Mouse (Mus musculus) forebrain, postnatal 0 days (tissue): ENCODE results near the gene Bex3. TPM values are rescaled to one million over a fixed set of nuclear protein-coding genes. Genes with fewer than 3 reads are reported as not detected.

Experiments used
- ATAC-seq: fragments of 200-750 bp; cut with Nextera tagmentation; 2 replicates; pipeline ENCODE4 v1.8.0; 2017; ENCODE audit warnings: mild to moderate bottlenecking, moderate library complexity
- DNase-seq: peaks from one replicate; pipeline ENCODE4 v3.0.0-alpha.2; 2015
- H3K27ac ChIP-seq: fragments of 300-500 bp; sonication (generic); 2 replicates; pipeline ENCODE4 v1.5.1; 2014; ENCODE audit warnings: low read depth, mild to moderate bottlenecking, antibody characterized with exemption, low read length, moderate library complexity, mixed read lengths
- H3K27me3 ChIP-seq: fragments of 300-500 bp; sonication (generic); 2 replicates; pipeline ENCODE4 v1.6.1; 2014; ENCODE audit warnings: mild to moderate bottlenecking, low read length, mixed read lengths; ENCODE audit not compliant: insufficient read depth
- H3K36me3 ChIP-seq: fragments of 300-500 bp; sonication (generic); 2 replicates; pipeline ENCODE4 v1.6.1; 2014; ENCODE audit warnings: mild to moderate bottlenecking, moderate library complexity; ENCODE audit not compliant: insufficient read depth
- H3K4me1 ChIP-seq: fragments of 300-500 bp; sonication (generic); 2 replicates; pipeline ENCODE4 v1.6.1; 2014; ENCODE audit warnings: antibody characterized with exemption; ENCODE audit not compliant: insufficient read depth
- H3K4me2 ChIP-seq: fragments of 300-500 bp; sonication (generic); 2 replicates; pipeline ENCODE4 v1.6.1; 2014; ENCODE audit warnings: low read depth, mild to moderate bottlenecking, moderate library complexity
- H3K4me3 ChIP-seq: fragments of 300-500 bp; sonication (generic); 2 replicates; pipeline ENCODE4 v1.5.1; 2014; ENCODE audit warnings: low read depth, low read length, mixed read lengths
- H3K9ac ChIP-seq: fragments of 300-500 bp; sonication (generic); 2 replicates; pipeline ENCODE4 v1.6.1; 2014; ENCODE audit warnings: mild to moderate bottlenecking
- H3K9me3 ChIP-seq: fragments of 300-500 bp; sonication (generic); 2 replicates; pipeline ENCODE4 v1.6.1; 2016; ENCODE audit warnings: low read length
- CTCF ChIP-seq: sonication (generic); IDR thresholded peaks from 2 replicates; pipeline ENCODE4 v1.5.1; 2016; ENCODE audit warnings: antibody characterized with exemption, control low read depth, low read depth
- WGBS: fragments of 180-500 bp; shearing (Covaris S2); extraction: QIAGEN DNeasy Blood & Tissue Kit; methylation state at CpG from one replicate; pipeline ENCODE4 v1.1.7; 2014; 5-methylcytosine and 5-hydroxymethylcytosine counted together
- polyA plus RNA-seq: library from polyadenylated mRNA; unstranded; fragments of >200 nt; fragmentation: Nextera tagmentation; extraction: Ambion mirVana; gene quantifications from 2 replicates; pipeline ENCODE4 v1.2.1, GENCODE M21; 2015
- total RNA-seq: library from RNA; depleted of rRNA; stranded (reverse); fragments of >200 nt; gene quantifications from 2 replicates; pipeline ENCODE4 v1.2.3, GENCODE M21; 2014; rRNA removed

Gene Bex3
- total and polyA plus RNA-seq, 2 experiments from 2014 or later, result 271 to 782 TPM

GRCm38 (mm10) chrX:136313303-136313702, 43.2 kb downstream of the Bex3 start:
- Histone ChIP-seq H3K9ac (no peak overlapping the region; the same call in 1 of the 2 replicates), H3K27me3 (no peaks in the 10 kb centered on the region), H3K4me2 (peak overlapping the region; percentile 21; the same call in 1 of the 2 replicates), H3K9me3 (no peaks in the 10 kb centered on the region), H3K36me3 (no peaks in the 10 kb centered on the region), H3K4me1 (no peaks in the 10 kb centered on the region), H3K27ac (0 out of 2 replicates have a peak overlapping the region, but pooled peaks have one; percentile 29), H3K4me3 (no peak overlapping the region)
- WGBS, result 42% methylated on average over 4 of the region's 4 CpGs
- no peak for TF ChIP-seq CTCF
- peak; percentile 78 for ATAC-seq
- DNase-seq, result peak; percentile 33

DNA sequence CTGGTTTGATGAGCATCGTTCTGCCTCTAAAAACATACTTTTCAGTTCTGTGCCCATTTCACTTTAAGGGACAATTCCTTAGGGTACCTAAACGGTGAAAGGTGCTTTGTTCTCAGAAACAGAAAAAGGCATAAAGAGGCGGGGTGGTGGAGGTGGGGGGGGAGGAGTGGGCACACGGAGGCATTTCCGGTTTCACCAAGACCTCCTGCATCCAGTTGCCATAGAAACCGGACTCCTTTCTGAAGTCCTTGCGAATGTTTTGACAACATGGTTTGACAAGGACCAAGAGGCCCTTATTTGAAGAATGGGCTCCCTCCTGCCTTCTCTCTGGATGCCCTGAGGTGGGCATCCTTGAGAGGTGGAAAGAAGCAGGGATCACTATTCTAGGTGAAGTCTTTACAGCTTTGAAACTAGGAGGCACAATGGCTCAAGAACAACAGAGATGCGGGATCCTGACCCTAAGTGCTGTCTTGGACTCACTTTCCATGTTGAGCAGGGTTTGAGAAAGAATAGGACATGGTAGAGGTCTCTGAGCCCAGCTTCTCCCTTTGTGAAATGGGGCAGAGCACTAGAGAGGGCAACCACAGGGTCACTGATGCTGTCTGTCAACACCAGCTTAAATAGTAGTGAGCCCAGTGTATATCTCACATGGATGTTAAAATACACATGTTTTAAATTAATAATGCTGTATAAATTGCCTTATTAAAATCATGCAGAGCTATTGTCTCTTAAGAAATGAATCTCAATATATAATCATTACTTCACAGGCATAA, 43.9 kb downstream of the Bex3 start:
- TF ChIP-seq CTCF, result no peak
- H3K4me3 ChIP-seq, result no peak overlapping the region
- peak; percentile 36 for DNase-seq
- H3K27ac ChIP-seq, result 0 out of 2 replicates have a peak overlapping the region, but pooled peaks have one; percentile 29
- no peaks in the 10 kb centered on the region for H3K36me3 ChIP-seq
- H3K4me2 ChIP-seq, result peak overlapping the region; percentile 21; the same call in 1 of the 2 replicates
- H3K9ac ChIP-seq, result no peak overlapping the region
- WGBS, result 26% methylated on average over 8 of the region's 8 CpGs
- H3K4me1 ChIP-seq, result no peaks in the 10 kb centered on the region
- peak; percentile 80 for ATAC-seq
- no peaks in the 10 kb centered on the region for H3K27me3 ChIP-seq
- H3K9me3 ChIP-seq, result no peaks in the 10 kb centered on the region

DNA sequence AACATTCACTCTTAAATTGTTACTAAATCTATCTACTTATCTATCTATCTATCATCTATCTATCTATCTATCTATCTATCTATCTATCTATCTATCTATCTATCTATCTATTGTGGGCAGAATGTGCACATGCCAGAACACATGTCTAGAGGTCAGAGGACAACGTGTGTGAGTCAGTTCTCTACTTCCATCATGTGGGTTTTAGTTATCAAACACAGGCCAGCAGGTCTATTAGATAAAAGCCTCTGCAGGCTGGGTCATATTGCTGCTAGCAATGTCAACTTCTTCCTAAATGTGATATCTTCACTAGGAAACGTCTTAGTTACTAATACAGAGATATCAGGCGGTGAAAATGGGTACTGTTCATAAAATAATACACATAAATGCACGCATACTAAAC, 49.9 kb downstream of the Bex3 start:
- DNase-seq (no peak), ATAC-seq (no peak)
- H3K27me3 ChIP-seq, result no peaks in the 10 kb centered on the region
- 72% methylated on average over 4 of the region's 4 CpGs for WGBS
- no peaks in the 10 kb centered on the region for H3K36me3 ChIP-seq
- H3K9me3 ChIP-seq, result no peaks in the 10 kb centered on the region
- no peak overlapping the region for H3K4me2 ChIP-seq
- no peaks in the 10 kb centered on the region for H3K4me1 ChIP-seq
- no peak overlapping the region for H3K27ac ChIP-seq
- no peak for TF ChIP-seq CTCF
- no peak overlapping the region for H3K9ac ChIP-seq
- H3K4me3 ChIP-seq, result no peak overlapping the region

Other genes starting within 250 kb of the Bex3 start
- 54.5 and 55.4 TPM in 2 replicates for gene Arxes1, start 236.9 kb upstream of the Bex3 start, total RNA-seq
- gene Arxes1, start 236.9 kb upstream of the Bex3 start, polyA plus RNA-seq, result 109 and 190 TPM in 2 replicates
- 417 and 436 TPM in 2 replicates for gene Bex2, start 202.0 kb upstream of the Bex3 start, total RNA-seq
- 952 and 965 TPM in 2 replicates for gene Bex2, start 202.0 kb upstream of the Bex3 start, polyA plus RNA-seq
- gene Nxf3, start 185.0 kb upstream of the Bex3 start, total RNA-seq, result not detected in 2 replicates
- gene Nxf3, start 185.0 kb upstream of the Bex3 start, polyA plus RNA-seq, result 0.27 TPM in 1 of 2 replicates, not detected in the other
- gene Bex4, start 131.3 kb upstream of the Bex3 start, total RNA-seq, result 92.9 and 120 TPM in 2 replicates
- gene Bex4, start 131.3 kb upstream of the Bex3 start, polyA plus RNA-seq, result 204 and 211 TPM in 2 replicates
- 112 and 117 TPM in 2 replicates for gene Tceal8, start 97.9 kb upstream of the Bex3 start, total RNA-seq
- 134 and 141 TPM in 2 replicates for gene Tceal8, start 97.9 kb upstream of the Bex3 start, polyA plus RNA-seq
- gene Tceal5, start 66.4 kb upstream of the Bex3 start, total RNA-seq, result 14.2 and 14.9 TPM in 2 replicates
- gene Tceal5, start 66.4 kb upstream of the Bex3 start, polyA plus RNA-seq, result 34.6 and 41.5 TPM in 2 replicates
- 3.0 and 4.4 TPM in 2 replicates for gene Tceal7, start 55.5 kb upstream of the Bex3 start, total RNA-seq
- 4.6 and 4.9 TPM in 2 replicates for gene Tceal7, start 55.5 kb upstream of the Bex3 start, polyA plus RNA-seq
- gene Bex1, start 54.7 kb upstream of the Bex3 start, total RNA-seq, result 105 and 106 TPM in 2 replicates
- 288 and 297 TPM in 2 replicates for gene Bex1, start 54.7 kb upstream of the Bex3 start, polyA plus RNA-seq
- gene Tceal9, start 25.2 kb upstream of the Bex3 start, total RNA-seq, result 182 and 203 TPM in 2 replicates
- 263 and 323 TPM in 2 replicates for gene Tceal9, start 25.2 kb upstream of the Bex3 start, polyA plus RNA-seq
- not detected in 2 replicates for gene Kir3dl1, start 247.7 kb downstream of the Bex3 start, total RNA-seq
- not detected in 2 replicates for gene Kir3dl1, start 247.7 kb downstream of the Bex3 start, polyA plus RNA-seq